Mouse (Mus musculus) embryo, embryonic 9.5 days (tissue): ENCODE results near the gene Hoxa9.

Experiments
- DNase-seq: peaks from one replicate; pipeline ENCODE4 v3.0.0-alpha.2; 2017; ENCODE audit errors: extremely low spot score

Gene Hoxa9

DNA sequence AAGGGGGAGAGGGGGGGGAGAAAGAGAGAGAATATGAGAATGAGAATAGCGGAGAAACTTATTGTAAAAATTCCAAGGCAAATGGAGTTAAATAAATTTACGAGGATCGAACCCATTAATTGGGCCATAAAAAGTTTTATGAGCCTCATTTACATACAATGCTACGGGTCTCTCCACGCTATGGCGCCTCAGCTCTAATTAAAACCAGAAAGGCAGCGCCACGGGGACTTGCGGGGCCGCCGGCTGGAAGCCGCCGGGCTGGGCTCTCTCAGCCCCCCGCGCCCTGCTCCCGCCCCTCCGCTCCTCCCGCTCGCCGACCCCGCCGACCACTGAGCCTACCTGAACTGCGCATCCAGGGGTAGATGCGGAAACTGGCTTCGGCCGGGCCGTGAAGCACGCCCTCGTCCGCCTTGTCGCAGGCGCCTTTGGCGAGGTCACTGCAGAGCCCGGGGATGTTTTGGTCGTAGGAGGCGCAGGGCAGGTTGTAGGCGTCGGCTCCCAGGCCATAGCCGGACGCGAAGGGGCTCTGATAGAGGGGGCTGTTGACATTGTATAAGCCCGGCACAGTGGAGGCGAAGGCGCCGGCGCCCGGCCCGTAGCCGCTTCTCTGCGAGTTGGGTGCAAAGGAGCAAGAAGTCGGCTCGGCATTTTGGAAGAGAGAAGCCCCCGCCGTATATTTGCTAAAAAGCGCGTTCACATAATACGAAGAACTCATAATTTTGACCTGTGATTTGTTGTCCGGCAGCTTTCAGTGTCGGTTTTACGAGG, 14.0 kb downstream of the Hoxa9 start:
- no peak for DNase-seq

GRCm38 (mm10) chr6:52215771-52216535, 14.9 kb downstream of the Hoxa9 start:
- no peak for DNase-seq

GRCm38 (mm10) chr6:52215070-52215469, 15.8 kb downstream of the Hoxa9 start:
- no peak for DNase-seq

DNA sequence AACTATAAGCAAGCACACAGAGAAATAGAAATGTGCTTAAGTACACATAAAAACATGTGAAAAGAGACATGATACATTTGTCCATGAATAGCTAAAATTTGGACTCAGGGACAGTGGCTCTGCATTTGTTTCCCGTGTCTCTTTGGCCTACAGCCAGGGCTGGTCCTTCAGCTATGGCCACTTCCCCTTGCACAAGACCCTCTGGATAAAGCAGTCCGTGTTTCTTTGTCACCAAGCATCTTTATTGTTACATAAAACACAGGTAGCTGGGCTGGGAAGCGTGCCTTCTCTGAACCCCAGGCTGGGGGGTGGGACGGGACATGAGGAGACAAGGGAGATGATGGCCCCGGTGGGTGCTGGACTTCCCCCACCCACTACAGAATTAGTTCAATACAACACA, 16.6 kb downstream of the Hoxa9 start:
- DNase-seq = no peak

DNA sequence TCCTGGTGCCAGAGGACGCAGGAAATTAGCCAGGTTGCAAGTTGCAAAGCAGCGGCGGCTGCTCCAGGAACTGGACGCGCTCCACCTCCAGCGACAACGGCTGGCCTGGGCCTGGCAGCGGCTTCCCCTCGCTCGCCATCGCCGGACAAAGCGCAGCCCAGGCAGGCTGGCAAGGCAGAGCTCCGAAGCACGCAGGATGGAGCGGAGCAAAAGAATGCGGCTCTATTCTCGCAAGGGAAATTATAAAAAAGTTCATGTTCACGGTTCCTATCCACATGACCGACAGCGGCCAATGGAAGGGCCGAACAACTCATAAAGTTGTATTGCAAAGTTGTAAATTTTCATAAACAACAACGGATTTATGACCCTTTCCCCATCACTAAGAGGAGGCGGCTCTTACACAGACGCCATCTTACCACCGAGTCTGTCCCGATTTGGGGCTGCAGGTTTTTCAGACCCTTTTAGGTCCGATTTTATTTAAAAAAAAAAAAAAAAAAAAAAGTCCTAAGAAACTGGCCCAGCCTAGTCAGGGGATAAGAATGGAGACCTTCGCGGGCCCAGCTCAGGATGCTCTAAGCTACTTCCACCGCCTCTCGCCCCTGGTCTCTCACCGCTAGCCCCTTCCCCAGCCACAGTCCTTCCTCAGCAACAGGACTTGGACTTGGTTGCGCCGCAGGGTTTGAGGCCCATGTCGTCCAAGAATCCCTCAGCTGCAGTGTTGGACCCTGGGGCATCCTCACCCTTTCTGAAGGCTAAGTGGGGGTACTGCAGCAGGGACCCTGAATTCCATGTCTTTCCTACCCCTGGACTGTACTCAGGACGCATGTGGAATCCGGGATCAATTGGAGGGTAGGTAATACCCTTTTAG, 17.5 kb downstream of the Hoxa9 start, which contains the start of the genes Hoxa3 and Gm28308:
Gene Hoxa3 (minus strand): TSS at position 218 of the 868 bp plus-strand sequence.
Gene Gm28308 (minus strand): TSS at position 221 of the 868 bp plus-strand sequence.
- peak; percentile 65 for DNase-seq

- DNase-seq = no peak
Observed at GRCm38 (mm10) chr6:52212556-52213118, 18.3 kb downstream of the Hoxa9 start.

DNA sequence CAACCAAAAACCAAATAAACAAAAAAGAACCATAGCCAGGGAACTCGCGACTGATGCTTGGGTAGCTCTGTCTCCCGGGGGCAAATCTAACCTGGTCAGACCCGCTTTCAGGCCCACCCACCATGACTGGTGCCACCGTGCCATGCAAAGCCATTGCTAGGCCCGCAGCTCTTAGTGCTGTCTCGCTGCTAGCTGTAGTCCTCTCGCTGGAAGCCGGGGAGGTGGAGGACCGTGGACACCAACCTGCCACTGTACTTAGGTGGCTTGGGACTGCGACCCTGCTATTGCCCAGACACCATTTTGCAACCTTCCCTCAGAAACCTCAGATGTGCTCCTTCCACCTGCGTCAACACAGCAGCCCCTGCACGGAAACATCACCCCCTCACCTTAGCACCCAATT, 18.9 kb downstream of the Hoxa9 start:
- no peak for DNase-seq

GRCm38 (mm10) chr6:52211170-52211935, 19.5 kb downstream of the Hoxa9 start:
- peak; percentile 83 for DNase-seq

DNA sequence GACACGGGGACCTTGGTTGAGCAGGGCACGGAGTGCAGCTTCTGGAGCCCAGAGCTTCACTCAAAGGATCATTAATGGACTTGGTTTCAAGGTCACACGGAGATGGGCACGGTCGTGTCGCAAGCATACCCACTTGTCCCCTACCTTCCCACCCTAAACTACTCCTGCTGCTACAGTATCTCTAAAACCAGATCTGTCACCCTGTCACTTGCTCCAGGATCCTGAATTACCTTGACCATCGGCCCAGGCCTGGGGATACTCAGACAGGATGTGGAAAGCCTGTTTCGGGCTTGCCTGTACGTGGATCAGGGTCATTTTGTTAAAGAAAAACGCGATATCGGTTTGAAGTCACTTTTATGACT, 21.2 kb downstream of the Hoxa9 start:
- DNase-seq = no peak

GRCm38 (mm10) chr6:52208868-52209684, 21.8 kb downstream of the Hoxa9 start:
- DNase-seq = no peak

DNA sequence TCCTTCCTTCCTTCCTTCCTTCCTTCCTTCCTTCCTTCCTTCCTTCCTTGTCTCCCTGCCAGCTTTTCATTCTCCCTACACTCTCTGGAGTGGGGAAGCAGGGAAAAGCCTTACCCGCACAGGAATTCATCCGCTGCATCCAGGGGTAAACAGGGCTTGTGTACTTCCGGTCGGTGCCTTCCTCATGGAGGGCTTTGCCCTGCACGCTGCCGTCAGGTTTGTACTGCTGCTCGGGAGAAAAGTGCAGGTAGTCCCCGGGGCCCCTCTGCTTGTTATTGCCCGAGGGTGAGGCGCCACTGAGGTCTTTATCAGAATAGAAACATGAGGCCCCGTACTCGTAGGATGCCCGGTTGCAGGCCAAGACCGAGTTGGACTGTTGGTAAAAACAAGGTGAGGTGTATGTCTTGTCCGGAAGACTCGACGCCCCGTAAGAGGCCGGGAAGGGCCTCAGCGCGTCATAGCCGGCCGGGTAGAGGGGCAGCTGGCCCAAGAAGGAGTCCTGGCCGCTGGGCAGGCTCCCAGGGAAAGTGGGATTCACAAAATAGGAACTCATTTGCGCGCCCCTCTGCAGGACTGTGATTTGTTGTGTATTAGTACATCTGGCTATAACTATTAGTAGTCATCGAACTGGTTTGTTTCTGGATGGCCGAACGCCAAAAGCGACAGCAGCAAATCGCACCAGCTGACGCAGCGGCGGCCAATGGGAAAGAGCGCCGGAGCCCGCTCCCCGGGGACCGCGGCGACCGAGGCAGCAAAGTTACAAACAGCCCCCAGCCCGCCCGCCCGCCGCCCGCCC, 22.6 kb downstream of the Hoxa9 start, which contains the start of gene Hoxa6:
Gene Hoxa6 (minus strand): TSS at position 651 of the 796 bp plus-strand sequence.
- DNase-seq = peak; percentile 62

DNA sequence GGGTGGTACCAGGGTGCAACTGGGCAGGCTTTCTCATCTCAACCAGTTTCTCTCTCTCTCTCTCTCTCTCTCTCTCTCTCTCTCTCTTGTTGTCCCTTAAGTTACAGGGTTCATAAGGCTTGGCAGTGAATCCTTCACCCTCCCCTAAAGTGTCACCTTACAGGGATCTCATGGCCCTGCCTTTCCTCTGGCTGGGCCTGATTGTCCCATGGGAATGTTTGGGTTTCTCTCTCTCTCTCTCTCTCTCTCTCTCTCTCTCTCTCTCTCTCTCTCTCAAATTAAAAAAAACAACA, 23.3 kb downstream of the Hoxa9 start:
- DNase-seq = no peak

DNA sequence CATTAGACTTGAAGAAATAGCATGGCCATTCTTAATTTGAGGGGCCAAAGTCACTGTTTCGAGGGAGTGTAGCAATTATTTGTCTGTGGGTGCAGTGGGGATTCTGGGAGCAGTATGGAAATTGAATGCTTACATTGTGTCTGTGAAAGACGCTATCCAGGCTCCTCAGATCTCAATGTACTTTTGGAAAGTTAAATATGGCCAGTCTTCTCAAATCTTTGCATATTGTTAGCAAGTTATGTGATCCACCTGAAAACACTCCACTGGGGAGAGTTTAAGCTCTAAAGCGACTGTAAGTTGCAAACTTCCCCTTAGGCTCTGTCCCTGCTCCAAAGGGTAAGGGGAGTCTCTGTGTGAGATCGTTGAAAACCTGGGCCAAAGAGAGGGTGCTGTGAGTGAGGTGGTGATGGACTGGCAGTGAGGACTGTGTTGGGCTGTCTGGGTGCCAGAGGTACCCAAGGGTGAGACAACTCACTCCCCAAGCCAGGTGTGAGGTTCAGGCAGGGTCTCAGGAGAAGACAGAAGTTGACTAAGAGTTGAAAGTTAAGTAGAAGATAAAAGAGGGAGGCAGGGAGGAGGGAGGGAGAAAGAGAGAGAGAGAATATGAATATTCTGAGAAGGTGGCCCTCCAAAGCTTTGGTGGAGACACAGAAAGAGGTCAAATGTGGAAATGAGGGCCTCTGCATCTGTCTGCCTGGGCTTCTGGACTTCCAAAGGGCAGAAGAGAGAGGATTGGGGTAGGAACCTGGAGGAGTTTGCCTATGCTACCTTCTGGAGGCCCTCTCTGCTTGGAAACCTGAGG, 23.8 kb downstream of the Hoxa9 start:
- no peak for DNase-seq

DNA sequence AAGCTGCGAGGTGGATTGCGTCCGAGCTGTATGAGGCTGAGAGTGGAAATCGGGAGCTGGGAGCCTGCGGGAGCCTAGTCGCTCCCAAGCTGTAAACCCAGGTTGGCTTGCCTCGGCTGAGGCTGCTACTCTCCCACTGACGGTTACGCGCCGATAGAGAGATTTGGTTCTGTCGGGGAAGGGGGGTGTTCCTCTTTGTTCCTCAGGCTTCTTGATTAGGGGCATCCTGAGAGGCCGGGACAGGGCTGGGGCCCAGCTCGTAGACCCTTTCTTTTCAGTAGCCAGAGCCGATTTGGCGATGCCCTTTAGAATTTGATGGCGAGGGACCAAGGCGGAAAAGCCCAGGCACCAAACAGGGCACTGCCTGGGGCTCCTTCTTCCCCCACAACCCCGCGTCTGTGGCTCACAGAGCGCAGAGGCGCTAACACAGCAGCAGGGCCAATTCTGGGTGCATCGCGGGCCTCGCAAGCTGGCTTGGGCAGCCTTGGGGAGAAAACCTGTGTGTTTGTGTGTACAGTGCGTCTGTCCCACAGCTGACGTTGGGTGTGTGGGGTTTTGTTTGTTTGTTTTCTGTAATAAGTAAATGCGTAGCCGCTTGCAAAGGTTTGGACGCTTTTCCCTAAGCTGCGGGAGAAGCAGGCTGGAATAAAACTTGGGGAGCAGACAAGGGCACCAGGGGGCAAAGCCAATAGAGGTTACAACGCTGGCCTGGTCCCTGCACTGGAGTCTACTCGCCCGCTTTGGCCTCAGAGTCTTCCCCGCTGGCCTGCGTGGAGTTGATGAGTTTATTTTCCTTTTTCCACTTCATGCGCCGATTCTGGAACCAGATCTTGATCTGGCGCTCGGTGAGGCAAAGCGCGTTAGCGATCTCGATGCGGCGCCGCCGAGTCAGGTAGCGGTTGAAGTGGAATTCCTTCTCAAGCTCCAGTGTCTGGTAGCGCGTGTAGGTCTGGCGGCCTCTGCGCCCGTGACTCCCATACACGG, 25.0 kb downstream of the Hoxa9 start:
- DNase-seq = peak; percentile 67

DNA sequence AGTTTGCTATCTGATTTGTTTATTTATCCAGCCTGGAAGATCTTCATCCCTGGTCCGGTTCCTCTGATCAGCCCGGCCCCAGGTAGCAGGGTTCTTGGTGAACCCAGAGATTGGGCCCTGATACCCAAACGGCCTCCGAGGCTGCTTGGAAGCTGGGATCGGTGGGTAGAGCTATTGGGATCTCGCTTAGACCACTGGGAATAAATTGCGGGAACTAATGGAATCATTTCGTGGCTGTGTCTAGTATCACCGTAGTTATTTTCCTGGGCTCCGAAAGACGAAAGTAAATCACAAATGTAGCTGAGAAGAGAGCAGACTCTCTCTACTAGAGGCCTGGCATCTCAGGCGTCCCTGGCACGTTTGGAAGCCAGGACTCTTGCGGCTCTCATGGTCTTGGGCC, 25.7 kb downstream of the Hoxa9 start:
- peak; percentile 63 for DNase-seq

GRCm38 (mm10) chr6:52204050-52204752, 26.7 kb downstream of the Hoxa9 start, which contains the start of gene Hoxa5:
Gene Hoxa5 (minus strand): TSS chr6:52204587.
- DNase-seq = peak; percentile 92
